Mouse (Mus musculus) heart, embryonic 10.5 days (tissue): Measurements from ENCODE around the gene Isoc2a. TPM values are rescaled to one million over a fixed set of nuclear protein-coding genes. Genes with fewer than 3 reads are reported as not detected.

Source experiments
- DNase-seq: peaks from one replicate; pipeline ENCODE4 v3.0.0-alpha.2; 2017; ENCODE audit warnings: low spot score
- H3K27ac ChIP-seq: fragments of 300-500 bp; sonication (generic); 2 replicates; pipeline ENCODE4 v1.5.1; 2016; ENCODE audit warnings: mild to moderate bottlenecking
- H3K27me3 ChIP-seq: fragments of 300-500 bp; sonication (generic); 2 replicates; pipeline ENCODE4 v1.6.1; 2016; ENCODE audit warnings: mild to moderate bottlenecking; ENCODE audit not compliant: poor library complexity, insufficient read depth, severe bottlenecking
- H3K36me3 ChIP-seq: fragments of 300-500 bp; sonication (generic); 2 replicates; pipeline ENCODE4 v1.6.1; 2016; ENCODE audit warnings: mild to moderate bottlenecking, moderate library complexity
- H3K4me1 ChIP-seq: fragments of 300-500 bp; sonication (generic); 2 replicates; pipeline ENCODE4 v1.6.1; 2016; ENCODE audit warnings: mild to moderate bottlenecking
- H3K4me3 ChIP-seq: fragments of 300-500 bp; sonication (generic); 2 replicates; pipeline ENCODE4 v1.5.1; 2016; ENCODE audit warnings: mild to moderate bottlenecking, moderate library complexity
- H3K9me3 ChIP-seq: fragments of 300-500 bp; sonication (generic); 2 replicates; pipeline ENCODE4 v1.6.1; 2016; ENCODE audit warnings: mild to moderate bottlenecking, moderate library complexity
- WGBS: fragments of 180-500 bp; shearing (Covaris S2); methylation state at CpG from one replicate; pipeline ENCODE4 v1.1.7; 2016; 5-methylcytosine and 5-hydroxymethylcytosine counted together
- polyA plus RNA-seq: library from polyadenylated mRNA; unstranded; fragments of >200 nt; fragmentation: Nextera tagmentation; extraction: Ambion mirVana; gene quantifications from 2 replicates; pipeline ENCODE4 v1.2.1, GENCODE M21; 2016

Gene Isoc2a
- polyA plus RNA-seq, 1 experiment from 2014 or later, result 1.3 TPM

GRCm38 (mm10) chr7:4938456-4938855, 61.5 kb downstream of the Isoc2a start:
- Histone ChIP-seq H3K4me1 (peaks cover 1% of the 10 kb centered on the region; the same call in 1 of the 2 replicates), H3K9me3 (peaks cover 4% of the 10 kb centered on the region; the same call in 1 of the 2 replicates), H3K27me3 (no peaks in the 10 kb centered on the region), H3K36me3 (no peaks in the 10 kb centered on the region), H3K4me3 (no peak overlapping the region), H3K27ac (no peak overlapping the region)
- WGBS, result 31% methylated on average over 2 of the region's 2 CpGs
- DNase-seq, result no peak

- Histone ChIP-seq H3K9me3 (no peaks in the 10 kb centered on the region), H3K27ac (no peak overlapping the region), H3K27me3 (no peaks in the 10 kb centered on the region), H3K4me3 (no peak overlapping the region), H3K36me3 (no peaks in the 10 kb centered on the region), H3K4me1 (peaks cover 4% of the 10 kb centered on the region; the same call in 1 of the 2 replicates)
- peak; percentile 90 for DNase-seq
- WGBS, result 20% methylated on average over 9 of the region's 9 CpGs
Observed at GRCm38 (mm10) chr7:4940068-4940479, 63.1 kb downstream of the Isoc2a start.

GRCm38 (mm10) chr7:4942673-4943072, 65.7 kb downstream of the Isoc2a start:
- Histone ChIP-seq H3K36me3 (no peaks in the 10 kb centered on the region), H3K4me1 (peaks cover 4% of the 10 kb centered on the region; the same call in 1 of the 2 replicates), H3K4me3 (no peak overlapping the region), H3K27me3 (no peaks in the 10 kb centered on the region), H3K27ac (no peak overlapping the region), H3K9me3 (no peaks in the 10 kb centered on the region)
- no peak for DNase-seq
- 42% methylated on average over 5 of the region's 5 CpGs for WGBS

- Histone ChIP-seq H3K27ac (peak overlapping the region; percentile 47; the same call in 1 of the 2 replicates), H3K4me3 (peak overlapping the region; percentile 50), H3K27me3 (no peaks in the 10 kb centered on the region), H3K9me3 (no peaks in the 10 kb centered on the region), H3K36me3 (no peaks in the 10 kb centered on the region), H3K4me1 (peaks cover 4% of the 10 kb centered on the region; the same call in 1 of the 2 replicates)
- peak; percentile 94 for DNase-seq
- 21% methylated on average over 15 of the region's 15 CpGs for WGBS
Observed at GRCm38 (mm10) chr7:4943223-4943815, 66.4 kb downstream of the Isoc2a start.

Other genes starting within 250 kb of the Isoc2a start
- gene Tmem86b, start 245.7 kb upstream of the Isoc2a start, polyA plus RNA-seq, result 2.8 and 4.4 TPM in 2 replicates
- gene Ppp6r1, start 218.1 kb upstream of the Isoc2a start, polyA plus RNA-seq, result 8.7 and 16.0 TPM in 2 replicates
- gene Hspbp1, start 192.1 kb upstream of the Isoc2a start, polyA plus RNA-seq, result 105 and 118 TPM in 2 replicates
- gene Brsk1, start 186.5 kb upstream of the Isoc2a start, polyA plus RNA-seq, result 0.89 and 1.0 TPM in 2 replicates
- not detected in 2 replicates for gene Tmem150b, start 151.9 kb upstream of the Isoc2a start, polyA plus RNA-seq
- 76.1 and 77.6 TPM in 2 replicates for gene Kmt5c, start 137.0 kb upstream of the Isoc2a start, polyA plus RNA-seq
- gene Cox6b2, start 124.1 kb upstream of the Isoc2a start, polyA plus RNA-seq, result 37.6 and 42.2 TPM in 2 replicates
- gene Fam71e2, start 105.9 kb upstream of the Isoc2a start, polyA plus RNA-seq, result not detected in 2 replicates
- gene Il11, start 94.3 kb upstream of the Isoc2a start, polyA plus RNA-seq, result 0.15 and 0.20 TPM in 2 replicates
- gene Tmem190, start 94.2 kb upstream of the Isoc2a start, polyA plus RNA-seq, result 0.34 TPM in 1 of 2 replicates, not detected in the other
- 4.7 and 6.3 TPM in 2 replicates for gene Tmem238, start 87.5 kb upstream of the Isoc2a start, polyA plus RNA-seq
- gene Rpl28, start 84.3 kb upstream of the Isoc2a start, polyA plus RNA-seq, result 314 and 329 TPM in 2 replicates
- 337 and 447 TPM in 2 replicates for gene Ube2s, start 64.6 kb upstream of the Isoc2a start, polyA plus RNA-seq
- 0.14 TPM in 1 of 2 replicates, not detected in the other for gene Shisa7, start 32.5 kb upstream of the Isoc2a start, polyA plus RNA-seq
- gene Isoc2b, start 6.9 kb upstream of the Isoc2a start, polyA plus RNA-seq, result 3.9 TPM in 2 replicates
- 0.18 and 0.36 TPM in 2 replicates for gene Gm36210, start 29.4 kb downstream of the Isoc2a start, polyA plus RNA-seq
- gene Zfp628, start 38.1 kb downstream of the Isoc2a start, polyA plus RNA-seq, result 2.9 and 3.5 TPM in 2 replicates
- 4.3 and 5.5 TPM in 2 replicates for gene Nat14, start 44.9 kb downstream of the Isoc2a start, polyA plus RNA-seq
- gene Ssc5d, start 48.6 kb downstream of the Isoc2a start, polyA plus RNA-seq, result 1.2 and 1.6 TPM in 2 replicates
- 1.8 and 2.3 TPM in 2 replicates for gene Sbk2, start 87.3 kb downstream of the Isoc2a start, polyA plus RNA-seq
- 0.39 and 0.43 TPM in 2 replicates for gene Sbk3, start 94.0 kb downstream of the Isoc2a start, polyA plus RNA-seq
- 21.6 and 29.2 TPM in 2 replicates for gene Zfp579, start 119.0 kb downstream of the Isoc2a start, polyA plus RNA-seq
- 10.0 and 11.4 TPM in 2 replicates for gene Zfp524, start 137.3 kb downstream of the Isoc2a start, polyA plus RNA-seq
- 36.1 and 43.5 TPM in 2 replicates for gene Fiz1, start 137.5 kb downstream of the Isoc2a start, polyA plus RNA-seq
- gene Gm44973, start 138.3 kb downstream of the Isoc2a start, polyA plus RNA-seq, result 0.72 TPM in 1 of 2 replicates, not detected in the other
- 3.8 and 4.4 TPM in 2 replicates for gene Zfp865, start 143.2 kb downstream of the Isoc2a start, polyA plus RNA-seq
- 1.4 and 4.7 TPM in 2 replicates for gene Ccdc106, start 143.4 kb downstream of the Isoc2a start, polyA plus RNA-seq
- gene 4632433K11Rik, start 157.0 kb downstream of the Isoc2a start, polyA plus RNA-seq, result not detected in 2 replicates
- gene Zfp784, start 161.3 kb downstream of the Isoc2a start, polyA plus RNA-seq, result 3.9 and 4.5 TPM in 2 replicates
- gene Zfp580, start 174.4 kb downstream of the Isoc2a start, polyA plus RNA-seq, result 17.6 and 21.4 TPM in 2 replicates
- gene U2af2, start 185.0 kb downstream of the Isoc2a start, polyA plus RNA-seq, result 107 and 121 TPM in 2 replicates
- gene Epn1, start 203.1 kb downstream of the Isoc2a start, polyA plus RNA-seq, result 53.8 and 57.3 TPM in 2 replicates
- gene Rfpl4, start 239.8 kb downstream of the Isoc2a start, polyA plus RNA-seq, result not detected in 2 replicates
- gene Rasl2-9, start 248.8 kb downstream of the Isoc2a start, polyA plus RNA-seq, result 0.88 and 1.9 TPM in 2 replicates